Mouse (Mus musculus): Measurements from ENCODE around the gene Ltb4r2.

Gene Ltb4r2

DNA sequence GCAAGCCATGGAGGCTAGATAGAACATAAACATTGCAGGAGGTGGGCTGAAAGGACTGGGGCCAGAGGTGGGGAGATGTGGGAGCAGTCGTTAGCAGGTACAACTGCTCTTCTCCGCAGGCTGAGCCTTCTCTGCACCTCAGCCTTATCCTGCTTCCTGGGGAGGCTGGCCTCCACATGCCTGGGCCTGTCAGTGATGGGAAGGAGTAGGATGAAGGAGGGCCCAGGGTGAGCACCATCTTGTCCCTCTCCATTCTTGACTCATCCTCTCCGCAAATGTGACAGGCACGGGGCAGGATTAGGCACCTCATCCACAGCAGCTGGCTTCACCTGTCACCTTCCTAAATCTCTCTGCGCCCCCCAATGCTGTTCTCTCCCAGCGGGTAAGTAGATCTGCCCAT, at the start of gene Ltb4r2:
Ltb4r2 (plus strand) TSS at position 266 of the 400 bp plus-strand sequence.
- DNase-seq = no peak

DNA sequence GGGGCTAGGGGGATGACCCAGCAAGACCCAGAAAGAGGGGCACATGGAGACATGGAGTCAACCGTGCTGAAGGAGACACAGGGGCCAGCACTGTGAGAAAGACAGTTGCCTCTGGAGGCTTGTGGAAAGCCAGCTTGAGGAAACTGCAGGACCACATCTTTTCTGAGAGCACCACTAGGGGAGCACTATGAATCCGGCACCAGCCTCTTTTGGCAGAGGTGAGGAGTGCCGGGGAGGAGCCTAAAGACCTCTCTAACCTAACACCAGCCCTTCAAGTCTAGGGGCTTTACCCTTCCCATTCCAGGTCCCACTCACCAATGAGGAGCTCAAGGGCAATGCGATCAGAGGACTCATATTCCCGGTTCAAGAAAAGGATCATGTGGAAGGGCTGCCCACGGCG, 49.4 kb upstream of the Ltb4r2 start:
- DNase-seq = no peak

DNA sequence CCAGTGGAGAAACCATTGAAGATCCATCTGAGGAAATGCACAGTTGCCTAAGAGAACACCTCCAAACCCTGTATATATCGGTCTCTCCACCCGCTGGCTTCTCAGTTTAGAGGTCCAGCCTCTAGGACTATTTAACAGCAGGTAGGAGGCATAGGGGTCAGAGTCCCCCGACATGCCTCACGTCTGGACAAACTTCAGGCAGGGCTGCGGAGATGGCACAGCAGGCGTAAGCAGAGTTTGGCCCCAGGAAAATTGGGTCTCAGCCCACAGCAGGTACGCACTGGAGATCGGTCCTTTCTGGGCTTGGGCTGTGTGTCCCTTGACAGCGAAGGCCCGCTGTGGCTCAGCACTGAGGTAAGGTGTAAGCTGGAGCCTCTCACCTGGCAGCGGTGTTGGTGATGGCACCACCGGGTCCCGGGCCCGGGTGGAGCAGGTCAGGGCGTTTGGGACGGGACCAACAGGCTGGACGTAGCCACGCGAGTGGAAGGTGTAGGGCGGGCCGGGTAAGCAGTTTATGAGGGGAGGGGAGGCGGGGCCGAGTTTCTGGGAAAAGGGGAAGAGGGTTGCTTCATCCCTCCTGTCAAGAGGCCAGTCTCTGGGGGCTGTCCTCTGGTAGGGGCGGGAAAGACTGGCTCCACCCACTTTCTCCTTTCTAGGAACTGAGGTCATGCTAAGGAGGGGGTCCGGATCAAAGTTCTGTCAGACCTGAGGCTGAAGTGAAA, 48.1 kb upstream of the Ltb4r2 start:
- no peak for DNase-seq

DNA sequence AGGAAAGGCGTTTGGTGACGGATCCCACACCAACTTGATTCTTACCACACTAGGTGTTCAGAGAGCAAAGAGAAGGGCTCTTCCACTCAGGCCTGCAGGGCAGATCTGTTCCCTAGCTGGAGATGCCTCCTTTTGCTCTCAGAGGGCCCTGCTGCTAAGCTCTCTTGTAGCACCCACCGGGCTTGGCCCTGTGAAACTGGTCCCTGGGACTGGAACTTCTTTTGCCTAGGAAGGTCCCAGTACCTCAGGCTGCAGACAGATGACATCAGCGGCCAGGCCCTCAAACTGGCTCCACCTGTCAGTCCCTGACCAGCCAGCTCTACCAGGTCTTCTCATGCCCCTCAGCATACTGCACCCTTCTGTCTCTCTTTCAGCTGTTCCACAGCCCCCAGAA, 47.5 kb upstream of the Ltb4r2 start, which contains the start of gene Tgm1:
Tgm1 (minus strand) TSS at position 198 of the 394 bp plus-strand sequence.
- DNase-seq = no peak

DNA sequence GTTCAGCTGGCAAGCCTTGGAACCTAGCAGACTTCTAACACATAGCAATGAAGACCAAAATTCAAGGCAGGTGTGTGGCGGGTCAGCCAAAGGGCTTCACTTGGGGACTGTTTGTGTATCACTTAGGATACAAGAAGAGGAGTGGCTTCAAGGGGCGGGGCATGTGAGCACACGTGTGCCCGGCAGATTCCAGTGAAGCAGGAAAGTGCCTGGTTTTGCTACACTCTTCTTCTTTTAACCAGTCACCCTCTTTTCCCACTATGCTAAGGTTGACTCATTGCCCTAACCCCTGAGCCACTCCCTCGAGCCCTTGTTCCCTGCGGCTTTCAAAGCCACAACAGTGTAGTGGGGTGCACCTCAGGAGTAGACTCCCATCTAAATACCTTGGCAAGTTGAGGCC, 46.3 kb upstream of the Ltb4r2 start:
- DNase-seq = no peak

DNA sequence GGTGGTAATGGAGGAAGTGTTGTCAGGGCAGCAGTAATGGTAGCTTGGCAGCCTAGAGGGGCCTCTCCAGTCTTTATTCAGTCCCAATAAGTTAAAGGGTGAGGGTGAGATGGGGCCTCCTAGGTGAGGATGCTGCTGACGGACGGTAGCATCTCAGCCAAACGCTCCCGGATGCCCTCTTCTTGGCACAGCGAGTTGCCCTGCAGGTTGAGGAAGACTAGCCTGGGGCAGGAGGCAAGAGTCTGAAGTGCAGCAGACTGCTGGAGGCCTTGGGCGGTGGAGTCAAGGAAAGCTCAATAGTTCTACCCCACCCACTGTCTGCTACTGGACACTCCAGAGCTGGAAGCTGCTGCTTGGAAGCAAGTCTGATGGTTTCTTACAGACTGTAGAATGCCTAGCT, 45.0 kb upstream of the Ltb4r2 start:
- DNase-seq = no peak

DNA sequence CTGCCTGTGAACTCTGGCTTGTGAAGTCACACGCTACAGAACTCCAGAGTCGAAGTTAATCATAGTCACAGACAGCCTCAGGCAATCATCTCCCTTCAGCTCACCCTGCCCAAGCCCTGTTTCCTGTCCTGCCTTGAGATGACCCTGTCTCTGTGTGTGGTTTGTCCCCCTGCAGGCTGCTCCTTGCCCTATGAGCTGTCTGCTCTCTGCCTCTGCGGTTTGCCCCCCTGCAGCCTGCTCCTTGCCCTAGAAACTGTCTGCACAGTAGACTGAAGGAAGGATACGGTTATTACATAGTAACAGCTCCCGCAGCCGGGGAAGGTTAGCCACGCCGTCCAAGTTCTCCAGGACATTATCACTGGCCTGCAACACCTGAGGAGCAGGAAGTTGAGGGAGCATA, 44.3 kb upstream of the Ltb4r2 start:
- no peak for DNase-seq

DNA sequence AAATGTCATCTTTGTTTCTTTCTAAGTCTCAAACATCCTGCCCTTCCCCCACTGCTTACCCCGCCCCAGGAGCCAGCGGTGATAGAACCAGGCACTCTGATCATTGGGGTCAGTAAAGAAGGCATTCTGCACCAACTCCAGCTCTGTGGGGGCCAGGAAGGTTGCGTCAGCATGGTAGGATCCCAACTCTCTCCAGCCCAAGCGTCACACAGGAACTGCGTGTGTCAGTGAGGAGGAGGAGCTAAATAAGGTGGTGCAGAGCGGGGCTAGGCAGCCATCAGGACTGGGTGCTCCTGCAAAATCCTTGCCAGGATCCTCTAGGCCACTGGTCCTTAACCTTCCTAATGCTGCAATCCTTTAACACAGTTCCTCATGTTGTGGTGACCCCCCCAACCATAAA, 41.5 kb upstream of the Ltb4r2 start:
- no peak for DNase-seq

DNA sequence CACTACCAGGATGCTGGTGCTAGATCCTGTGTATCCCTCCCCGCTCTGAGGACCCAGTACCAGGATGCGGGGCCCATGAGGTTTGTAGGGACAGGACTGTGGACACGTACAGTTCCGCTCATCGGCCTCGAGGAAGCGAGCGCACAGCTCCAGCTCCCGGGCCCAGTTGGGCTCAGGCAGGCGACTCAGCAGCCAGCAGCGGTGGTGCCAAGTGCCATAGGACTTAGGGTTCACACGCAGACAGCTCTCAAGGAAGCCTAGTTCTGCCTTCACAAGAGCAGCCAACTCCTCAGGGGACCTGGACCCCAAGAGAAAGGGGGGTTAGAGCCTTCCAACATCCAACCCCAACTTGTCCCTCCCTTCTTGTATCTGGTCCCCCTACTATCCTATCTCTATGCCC, 40.6 kb upstream of the Ltb4r2 start:
- DNase-seq = no peak

DNA sequence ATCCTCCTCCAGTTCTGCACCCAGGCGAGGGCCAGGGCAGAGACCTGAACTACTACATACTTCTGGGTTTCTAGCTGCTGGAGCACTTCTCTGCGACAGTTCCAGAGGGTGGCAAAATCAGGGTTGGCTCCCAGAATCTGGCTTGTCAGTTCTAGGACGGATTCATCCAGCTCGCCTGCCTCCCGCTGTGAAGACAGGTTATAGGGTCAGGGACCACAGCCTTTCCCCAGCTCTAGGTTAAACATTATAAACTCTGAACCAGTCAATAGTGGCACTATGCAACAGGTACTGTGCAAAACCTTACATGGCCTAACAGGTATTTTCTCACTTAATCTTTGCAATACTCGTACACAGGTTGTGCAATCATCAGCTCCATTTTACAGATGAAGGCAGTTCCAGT, 40.2 kb upstream of the Ltb4r2 start:
- no peak for DNase-seq

DNA sequence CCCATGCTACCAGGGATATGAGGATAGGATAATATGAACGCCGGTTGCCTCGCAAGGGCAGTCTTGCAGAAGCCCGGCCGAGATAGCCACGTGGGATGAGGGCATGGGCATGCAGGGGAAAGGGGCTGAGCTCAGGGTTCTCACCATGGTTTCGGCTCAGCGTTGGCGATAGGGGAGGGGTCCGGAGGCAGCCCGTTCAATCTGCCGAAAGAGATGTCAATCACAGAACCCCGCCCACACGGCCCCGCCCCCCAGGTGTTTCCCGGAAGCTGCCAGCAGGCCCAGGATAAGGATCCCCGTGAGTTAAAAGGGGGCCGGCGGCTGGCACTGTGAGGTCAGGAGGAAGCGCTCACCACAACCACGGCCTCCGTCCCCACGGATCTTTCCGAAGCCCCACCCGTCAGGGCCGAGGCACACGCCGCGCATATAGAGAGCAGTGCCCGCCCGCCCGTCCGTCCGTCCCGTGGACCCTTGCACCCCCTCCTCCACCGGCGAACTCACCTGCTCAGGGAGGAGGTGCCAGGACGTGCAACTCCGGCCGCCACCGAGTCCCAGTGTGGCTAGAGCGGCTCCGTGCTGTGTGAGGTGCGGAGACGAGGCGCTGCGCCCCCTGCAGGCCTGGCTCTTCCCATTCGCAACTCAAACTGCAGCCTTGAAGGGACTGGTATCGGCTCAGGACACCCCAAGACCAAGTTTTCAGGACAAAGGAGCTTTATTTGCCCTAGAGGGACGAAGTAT, 39.4 kb upstream of the Ltb4r2 start, which contains the start of gene Rabggta:
Rabggta (minus strand) TSS at position 564 of the 738 bp plus-strand sequence.
- DNase-seq = peak; percentile 93

DNA sequence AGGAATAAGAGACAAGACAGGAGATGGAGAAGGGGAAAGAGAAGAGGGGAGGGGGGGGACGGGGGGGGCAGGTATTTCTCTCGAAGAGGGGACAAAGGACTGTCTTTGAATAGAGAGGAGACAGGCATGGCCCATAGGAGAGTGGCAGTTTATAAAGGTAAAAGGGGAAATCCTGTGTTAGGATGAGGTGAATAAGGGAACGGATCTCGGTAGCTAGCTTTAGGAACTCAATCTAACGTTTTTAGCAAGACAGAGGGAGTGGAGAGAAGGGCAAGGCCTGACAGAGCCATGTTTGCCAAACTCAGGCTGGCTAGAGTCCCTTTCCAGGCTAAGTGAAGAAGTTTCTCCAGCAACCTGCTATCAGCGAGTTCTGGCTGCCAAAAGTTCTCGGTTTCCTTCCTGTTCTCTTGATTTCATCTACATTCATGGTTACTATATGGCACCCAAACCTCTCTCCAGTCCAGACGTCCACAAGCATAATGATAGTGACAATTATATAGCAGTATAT, 38.7 kb upstream of the Ltb4r2 start:
- DNase-seq = no peak

DNA sequence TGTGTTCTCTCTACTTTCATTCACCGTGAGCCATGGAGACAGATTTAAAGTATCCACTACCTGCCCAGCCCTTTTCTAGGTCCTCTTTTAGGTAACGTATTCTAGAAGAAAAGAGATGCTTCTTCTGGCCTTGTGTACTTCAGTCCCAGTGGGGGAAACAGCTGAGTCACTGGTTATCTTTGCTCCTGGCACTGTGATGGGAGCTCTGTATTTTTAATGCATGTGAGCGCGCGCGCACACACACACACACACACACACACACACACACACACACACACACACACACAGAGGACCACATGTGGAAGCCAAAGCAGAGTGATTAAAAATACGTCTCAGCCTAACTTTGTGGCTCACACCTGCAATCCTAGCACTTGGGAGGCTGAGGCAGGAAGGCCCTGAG, 37.8 kb upstream of the Ltb4r2 start:
- DNase-seq = no peak

DNA sequence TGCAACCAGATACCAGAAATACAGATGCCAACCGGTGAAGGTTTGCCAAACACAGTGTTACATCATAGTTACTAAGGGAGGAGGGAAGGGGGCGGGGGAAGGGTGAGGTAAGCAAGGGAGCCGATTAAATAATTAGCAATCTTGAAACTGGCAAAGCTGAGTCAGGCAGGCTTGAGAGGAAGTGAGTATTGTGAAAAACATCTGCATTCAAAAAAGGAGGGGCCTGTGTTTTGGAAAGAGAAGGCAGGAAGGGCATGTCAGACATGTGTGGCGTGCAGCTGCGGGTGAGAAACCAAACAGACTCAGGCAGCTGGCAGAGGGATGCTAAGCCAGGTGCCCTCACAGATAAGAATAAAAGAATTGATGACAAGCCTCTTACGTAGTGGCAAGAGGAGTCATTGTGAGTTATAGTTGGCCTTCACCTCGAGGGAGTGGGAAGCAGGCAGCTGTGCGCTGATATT, 36.8 kb upstream of the Ltb4r2 start:
- DNase-seq = no peak

DNA sequence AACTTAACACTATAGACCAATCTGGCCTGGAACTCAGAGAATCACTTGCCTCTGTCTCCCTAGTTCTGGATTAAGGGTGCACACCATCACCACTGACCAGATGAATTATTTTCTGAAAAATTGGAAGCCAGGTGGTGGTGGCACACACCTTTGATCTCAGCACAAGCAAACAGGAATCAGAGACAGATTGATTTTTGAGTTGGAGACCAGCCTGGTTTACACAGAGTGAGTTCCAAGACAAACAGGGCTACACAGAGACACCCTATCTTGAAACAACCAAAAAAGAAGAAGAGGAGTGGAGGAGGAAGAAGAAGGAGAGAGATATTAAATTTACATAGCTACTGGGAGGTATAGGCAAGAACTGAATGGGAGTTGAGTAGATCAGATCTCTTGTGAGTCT, 35.0 kb upstream of the Ltb4r2 start:
- DNase-seq = no peak

DNA sequence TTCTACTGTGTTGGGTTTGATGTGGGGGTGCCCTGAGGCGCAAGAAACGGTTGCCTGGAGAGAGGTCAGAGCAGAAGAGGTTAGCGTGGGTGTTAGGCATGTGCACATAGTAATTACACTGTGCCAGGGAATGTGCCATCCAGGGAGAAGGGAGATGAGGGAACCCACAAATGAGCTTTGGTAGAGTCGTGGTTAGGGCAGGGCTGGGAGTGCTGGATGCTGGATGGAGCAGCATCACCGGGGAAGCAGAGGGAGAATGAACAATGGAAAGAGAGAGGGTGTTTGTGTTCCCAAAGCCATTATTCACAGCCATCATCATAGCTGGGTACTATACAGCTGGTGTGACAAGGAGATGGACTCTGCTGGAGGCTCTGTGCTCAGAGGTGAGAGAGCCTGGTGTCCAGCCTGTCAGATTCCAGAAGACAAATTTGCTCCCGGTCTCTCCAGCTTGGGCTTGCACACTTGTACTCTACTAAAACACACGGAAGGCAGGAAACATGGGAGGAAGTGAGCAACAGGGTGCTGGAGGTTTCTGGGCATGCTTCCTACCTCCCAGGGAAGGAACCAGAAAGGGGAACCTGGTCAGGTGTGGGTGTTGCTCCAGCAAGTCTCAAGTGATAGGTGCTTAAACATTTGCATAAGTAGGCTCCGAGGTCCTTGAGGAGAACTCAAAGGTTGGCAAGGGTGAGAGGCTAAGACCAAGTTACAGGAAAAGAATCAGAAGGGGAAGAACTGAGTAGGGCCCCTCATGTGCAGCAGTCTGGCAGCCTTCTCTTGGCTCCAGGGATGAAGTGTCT, 33.1 kb upstream of the Ltb4r2 start:
- no peak for DNase-seq

DNA sequence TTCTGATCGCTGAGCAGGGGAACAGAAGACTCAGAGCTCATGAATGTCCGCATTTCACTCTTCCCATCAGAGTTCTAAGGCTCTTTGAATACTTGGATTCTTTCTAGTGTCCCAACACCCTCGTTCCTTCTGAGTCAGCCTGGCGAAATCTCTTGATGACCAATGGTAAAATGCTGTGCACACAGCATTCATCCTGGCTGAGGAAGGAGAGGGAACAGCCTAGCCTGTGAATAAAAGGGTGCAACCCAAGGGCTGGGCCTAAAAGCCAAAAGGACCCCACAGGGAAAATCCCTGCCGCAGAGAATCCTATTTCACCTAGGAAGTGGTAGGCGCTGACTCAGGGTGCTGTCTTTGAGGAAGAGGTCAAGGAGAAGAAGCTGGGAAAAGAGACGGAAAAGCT, 31.1 kb upstream of the Ltb4r2 start:
- no peak for DNase-seq

DNA sequence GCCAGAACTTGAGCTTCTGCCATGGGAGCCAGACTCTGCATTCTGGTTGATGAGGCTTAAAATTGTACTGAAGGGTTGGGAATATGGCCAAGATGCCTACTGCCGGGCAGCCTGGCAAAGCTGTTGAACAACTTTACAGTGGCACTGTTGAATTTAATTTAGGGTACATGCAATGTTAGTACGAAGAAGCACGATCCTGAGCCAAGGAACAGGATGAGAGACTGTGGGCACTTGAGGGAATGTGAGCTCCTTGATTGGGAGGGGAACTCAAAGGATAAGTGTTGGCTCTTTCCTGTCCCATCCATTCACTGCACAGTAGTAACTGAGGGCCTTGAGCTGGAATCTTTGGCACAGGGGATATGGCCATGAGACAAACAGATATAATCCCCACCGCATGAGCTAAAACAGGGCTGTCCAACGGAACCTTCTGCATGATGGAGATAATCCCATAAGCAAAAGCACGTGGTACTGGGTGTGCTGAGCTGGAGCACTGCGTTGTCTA, 30.6 kb upstream of the Ltb4r2 start:
- DNase-seq = peak; percentile 34

DNA sequence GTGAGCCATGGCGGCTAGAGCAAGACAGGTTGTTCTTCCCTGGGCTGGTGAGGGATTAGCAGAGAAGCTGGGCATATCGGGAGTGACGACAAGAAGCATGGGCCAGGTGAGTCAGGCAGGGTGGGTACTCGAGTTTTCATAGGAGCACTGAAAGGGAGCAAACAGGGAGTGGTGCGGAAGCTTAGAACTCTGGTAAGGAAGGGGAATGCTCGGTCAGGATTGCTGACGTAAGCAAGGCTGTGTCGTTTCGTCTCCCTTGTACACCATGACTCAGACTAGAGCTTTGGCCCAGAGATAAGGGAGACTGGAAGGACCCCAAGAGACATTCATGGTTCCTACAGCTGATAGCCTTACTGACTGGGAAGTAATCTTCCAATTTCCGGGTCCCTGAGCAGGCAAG, 27.3 kb upstream of the Ltb4r2 start:
- no peak for DNase-seq

DNA sequence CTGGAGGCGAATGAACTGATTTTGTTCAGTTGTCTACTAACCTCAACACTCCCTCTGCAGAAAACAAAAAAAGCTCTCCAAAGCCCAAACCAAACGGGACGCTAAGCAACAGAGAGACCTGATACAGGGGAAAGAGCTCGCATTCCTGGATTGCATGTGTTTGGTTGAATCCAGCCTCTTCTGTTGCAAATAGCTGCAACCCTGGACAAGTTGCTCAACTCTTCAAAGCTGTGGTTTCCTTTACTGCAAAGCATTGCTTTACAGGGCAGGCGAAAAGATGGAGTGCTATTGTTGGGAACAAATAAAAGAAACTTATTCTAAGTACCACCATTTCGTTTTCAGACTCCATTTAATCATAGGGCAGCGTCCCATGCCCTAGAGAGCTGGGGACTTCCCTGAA, 26.4 kb upstream of the Ltb4r2 start:
- DNase-seq = no peak

DNA sequence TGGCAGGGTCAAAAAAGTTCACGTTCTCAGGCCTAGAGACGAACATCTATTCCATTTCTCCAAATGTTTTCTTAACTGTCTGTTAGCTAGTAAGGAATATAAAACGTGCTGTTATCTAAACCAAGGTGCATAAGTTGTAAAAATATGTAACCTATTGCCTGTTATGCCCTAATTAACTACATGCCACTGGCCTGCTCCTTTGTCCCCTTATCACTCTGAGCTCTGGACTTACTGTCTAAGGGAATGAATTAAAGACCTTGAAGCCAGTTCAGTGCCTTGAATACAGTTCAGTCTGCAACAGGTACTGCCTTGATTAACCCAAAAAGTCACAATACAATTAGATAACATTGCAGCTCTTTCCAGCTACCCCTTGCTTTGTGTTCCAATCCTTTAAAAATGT, 25.9 kb upstream of the Ltb4r2 start:
- DNase-seq = no peak

DNA sequence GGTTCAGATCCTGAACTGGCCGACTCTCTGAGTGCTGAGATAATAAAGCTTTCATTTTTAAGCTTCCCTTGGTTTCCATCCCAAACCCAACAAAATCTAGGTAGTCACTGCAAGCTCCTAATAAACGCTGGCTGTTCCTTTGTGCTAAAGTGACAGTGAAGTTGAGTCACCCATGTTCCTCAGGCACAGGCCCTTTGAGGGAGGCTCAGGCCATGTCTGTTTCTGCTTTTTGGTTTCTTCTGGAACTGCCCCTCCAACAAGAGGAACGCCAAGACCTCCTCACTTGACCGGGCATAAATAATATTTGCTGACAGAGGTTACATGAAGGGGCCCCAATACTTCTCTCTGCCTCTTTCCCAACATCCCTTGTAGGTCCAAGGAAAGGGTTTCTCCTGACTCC, 25.5 kb upstream of the Ltb4r2 start:
- DNase-seq = no peak

DNA sequence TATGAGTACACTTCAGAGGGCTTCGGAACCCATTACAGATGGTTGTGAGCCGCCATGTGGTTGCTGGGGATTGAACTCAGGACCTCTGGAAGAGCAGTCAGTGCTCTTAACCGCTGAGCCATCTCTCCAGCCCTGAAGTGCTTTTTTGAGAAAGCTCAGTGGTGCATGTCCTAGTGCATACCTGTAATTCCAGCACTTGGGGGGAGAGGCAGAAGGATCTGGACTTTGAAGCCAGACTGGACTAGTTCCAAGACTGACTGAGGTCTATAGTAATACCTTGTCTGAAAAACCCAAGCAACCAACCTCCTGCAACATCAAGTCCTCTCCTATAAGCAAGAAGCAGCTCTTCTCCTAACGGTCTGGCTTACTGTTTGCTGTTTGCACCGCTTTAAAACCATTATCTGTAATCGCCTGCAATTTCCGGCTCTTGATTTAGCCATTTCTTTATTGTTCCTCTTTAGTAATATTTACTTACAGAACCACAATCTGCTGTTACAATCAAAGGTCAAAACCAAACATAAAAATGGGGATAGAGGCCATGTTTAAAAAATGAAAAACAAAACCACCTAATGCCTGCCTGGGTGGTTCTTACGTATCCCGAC, 24.0 kb upstream of the Ltb4r2 start:
- DNase-seq = no peak
